Mouse (Mus musculus) macrophage (primary cell): Measurements from ENCODE around the gene Fxyd2. TPM values are rescaled to one million over a fixed set of nuclear protein-coding genes. Genes with fewer than 3 reads are reported as not detected.

Source experiments
- H3K27ac ChIP-seq: fragments of 350-480 bp; formaldehyde crosslinking; 2 replicates; pipeline ENCODE4 v1.9.0; 2021
- H3K36me3 ChIP-seq: fragments of 350-480 bp; formaldehyde crosslinking; 2 replicates; pipeline ENCODE4 v1.9.0; 2021; ENCODE audit errors: inconsistent target
- H3K4me3 ChIP-seq: fragments of 350-480 bp; formaldehyde crosslinking; 2 replicates; pipeline ENCODE4 v1.9.0; 2021; ENCODE audit errors: inconsistent target
- H3K79me2 ChIP-seq: fragments of 350-480 bp; formaldehyde crosslinking; 2 replicates; pipeline ENCODE4 v1.9.0; 2021; ENCODE audit errors: inconsistent target
- WGBS: methylation state at CpG from one replicate; pipeline ENCODE4 v1.1.7; 2026; ENCODE audit warnings: inconsistent platforms; ENCODE audit not compliant: missing documents; 5-methylcytosine and 5-hydroxymethylcytosine counted together
- polyA plus RNA-seq: library from polyadenylated mRNA; stranded (reverse); fragments of 250-400 nt; gene quantifications from 3 replicates; pipeline ENCODE4 v1.2.4, GENCODE M21; 2018; ENCODE audit warnings: inconsistent platforms
- total RNA-seq, 78 experiments: library from RNA; depleted of rRNA; stranded (reverse); fragments of 250-400 nt; gene quantifications; 1 replicate in 9 of 78; 2 replicates in 24 of 78; 3 replicates in 43 of 78; 4 replicates in 2 of 78; pipeline ENCODE4 v1.2.4; 2018; ENCODE audit warnings: inconsistent platforms in 56 of 78

Fxyd2 gene
- 1 to 10 TPM in 4 of 26 experiments, under 1 TPM in 2, not detected in 20; 0.95 to 2.1 (median 1.2) TPM for total RNA-seq (2018; cell fraction: chromatin; rRNA removed)
- total RNA-seq (2018; cell fraction: cytosol; rRNA removed), result 1 to 10 TPM in 11 of 26 experiments, under 1 TPM in 14, not detected in 1; 0.37 to 2.3 (median 0.93) TPM
- under 1 TPM in 2 of 26 experiments, not detected in 24; 0.34 to 0.59 TPM for total RNA-seq (2018; cell fraction: nucleus; rRNA removed)
- polyA plus RNA-seq, result 0.93 to 14.6 TPM (median 1.8 TPM) in 3 replicates

GRCm38 (mm10) chr9:45399434-45399833, at the start of gene Fxyd2:
Gene Fxyd2, plus strand, starts transcription at chr9:45399669.
- no peaks in the 10 kb centered on the region for H3K79me2 ChIP-seq
- no peak within 1 kb of the TSS for H3K4me3 ChIP-seq
- no peak within 1 kb of the TSS for H3K27ac ChIP-seq
- 86% methylated on average over 4 of the region's 4 CpGs for WGBS
- no peaks in the 10 kb centered on the region for H3K36me3 ChIP-seq

GRCm38 (mm10) chr9:45349851-45350250, 49.6 kb upstream of the Fxyd2 start:
- H3K36me3 ChIP-seq, result no peaks in the 10 kb centered on the region
- H3K79me2 ChIP-seq, result no peaks in the 10 kb centered on the region
- 86% methylated on average over 5 of the region's 5 CpGs for WGBS
- no peak overlapping the region for H3K4me3 ChIP-seq
- H3K27ac ChIP-seq, result no peak overlapping the region

- 92% methylated on average over 2 of the region's 2 CpGs for WGBS
- Histone ChIP-seq H3K27ac (no peak overlapping the region), H3K36me3 (no peaks in the 10 kb centered on the region), H3K4me3 (no peak overlapping the region), H3K79me2 (no peaks in the 10 kb centered on the region)
These were observed 44.3 kb upstream of the Fxyd2 start for GRCm38 (mm10) chr9:45355192-45355591.

- 95% methylated on average over 7 of the region's 7 CpGs for WGBS
- H3K4me3 ChIP-seq, result no peak overlapping the region
- no peaks in the 10 kb centered on the region for H3K36me3 ChIP-seq
- H3K79me2 ChIP-seq, result no peaks in the 10 kb centered on the region
- no peak overlapping the region for H3K27ac ChIP-seq
These were observed 41.1 kb upstream of the Fxyd2 start for GRCm38 (mm10) chr9:45358356-45358755.

- H3K27ac ChIP-seq, result no peak overlapping the region
- H3K4me3 ChIP-seq, result no peak overlapping the region
- WGBS, result 92% methylated on average over 2 of the region's 2 CpGs
- no peaks in the 10 kb centered on the region for H3K79me2 ChIP-seq
- H3K36me3 ChIP-seq, result no peaks in the 10 kb centered on the region
These were observed 37.4 kb upstream of the Fxyd2 start for GRCm38 (mm10) chr9:45362051-45362461.

GRCm38 (mm10) chr9:45363639-45364214, 35.7 kb upstream of the Fxyd2 start:
- WGBS, result 79% methylated on average over 7 of the region's 7 CpGs
- Histone ChIP-seq H3K79me2 (no peaks in the 10 kb centered on the region), H3K36me3 (no peaks in the 10 kb centered on the region), H3K4me3 (no peak overlapping the region), H3K27ac (no peak overlapping the region)

GRCm38 (mm10) chr9:45367716-45368115, 31.8 kb upstream of the Fxyd2 start:
- no peaks in the 10 kb centered on the region for H3K79me2 ChIP-seq
- no peak overlapping the region for H3K4me3 ChIP-seq
- no peak overlapping the region for H3K27ac ChIP-seq
- H3K36me3 ChIP-seq, result no peaks in the 10 kb centered on the region
- WGBS, result 84% methylated on average over 8 of the region's 8 CpGs

GRCm38 (mm10) chr9:45368341-45368901, 31.0 kb upstream of the Fxyd2 start:
- Histone ChIP-seq H3K79me2 (no peaks in the 10 kb centered on the region), H3K36me3 (no peaks in the 10 kb centered on the region), H3K27ac (no peak overlapping the region), H3K4me3 (no peak overlapping the region)
- 69% methylated on average over 5 of the region's 5 CpGs for WGBS

- no peak within 1 kb of the TSS for H3K4me3 ChIP-seq
- WGBS, result 3% methylated on average over 26 of the region's 28 CpGs
These were observed 29.3 kb upstream of the Fxyd2 start, which contains the start of gene Fxyd6 for GRCm38 (mm10) chr9:45370117-45370561. Gene Fxyd6, plus strand, starts transcription at chr9:45370185.

GRCm38 (mm10) chr9:45370616-45371336, 28.7 kb upstream of the Fxyd2 start:
- Histone ChIP-seq H3K27ac (no peak overlapping the region), H3K4me3 (no peak overlapping the region)
- 37% methylated on average over 25 of the region's 25 CpGs for WGBS

More at GRCm38 (mm10) chr9:45370117-45370561, 29.3 kb upstream of the Fxyd2 start, which contains the start of gene Fxyd6:
- no peak within 1 kb of the TSS for H3K27ac ChIP-seq
- no peaks in the 10 kb centered on the region for H3K79me2 ChIP-seq
- no peaks in the 10 kb centered on the region for H3K36me3 ChIP-seq

GRCm38 (mm10) chr9:45371337-45371707, 28.1 kb upstream of the Fxyd2 start:
- no peaks in the 10 kb centered on the region for H3K36me3 ChIP-seq
- no peak overlapping the region for H3K4me3 ChIP-seq
- WGBS, result 71% methylated on average over 2 of the region's 2 CpGs
- no peak overlapping the region for H3K27ac ChIP-seq
- no peaks in the 10 kb centered on the region for H3K79me2 ChIP-seq

More at GRCm38 (mm10) chr9:45370616-45371336, 28.7 kb upstream of the Fxyd2 start:
- Histone ChIP-seq H3K36me3 (no peaks in the 10 kb centered on the region), H3K79me2 (no peaks in the 10 kb centered on the region)

- WGBS, result 90% methylated on average over 3 of the region's 3 CpGs
- no peaks in the 10 kb centered on the region for H3K79me2 ChIP-seq
- no peaks in the 10 kb centered on the region for H3K36me3 ChIP-seq
- H3K4me3 ChIP-seq, result no peak overlapping the region
- H3K27ac ChIP-seq, result no peak overlapping the region
These were observed 25.6 kb upstream of the Fxyd2 start for GRCm38 (mm10) chr9:45373896-45374295.

- no peak overlapping the region for H3K27ac ChIP-seq
- H3K4me3 ChIP-seq, result no peak overlapping the region
- whole genome bisulfite sequencing, result 85% methylated on average over 6 of the region's 6 CpGs
- no peaks in the 10 kb centered on the region for H3K36me3 ChIP-seq
- H3K79me2 ChIP-seq, result no peaks in the 10 kb centered on the region
These were observed 24.4 kb upstream of the Fxyd2 start for GRCm38 (mm10) chr9:45374988-45375502.

GRCm38 (mm10) chr9:45376427-45376826, 23.0 kb upstream of the Fxyd2 start:
- H3K36me3 ChIP-seq, result no peaks in the 10 kb centered on the region
- H3K4me3 ChIP-seq, result no peak overlapping the region
- no peak overlapping the region for H3K27ac ChIP-seq
- 61% methylated on average over 4 of the region's 4 CpGs for WGBS
- H3K79me2 ChIP-seq, result no peaks in the 10 kb centered on the region
